Mouse (Mus musculus) stomach, postnatal 0 days (tissue): Measurements from ENCODE around the gene Acoxl.

ENCODE experiments used
- CTCF ChIP-seq: IDR thresholded peaks from 2 replicates; pipeline ENCODE4 v1.5.1; 2016; ENCODE audit warnings: antibody characterized with exemption, low read depth, mild to moderate bottlenecking, moderate library complexity
- EP300 ChIP-seq: optimal IDR thresholded peaks from 2 replicates; pipeline ENCODE3; 2016; ENCODE audit warnings: antibody characterized with exemption

DNA sequence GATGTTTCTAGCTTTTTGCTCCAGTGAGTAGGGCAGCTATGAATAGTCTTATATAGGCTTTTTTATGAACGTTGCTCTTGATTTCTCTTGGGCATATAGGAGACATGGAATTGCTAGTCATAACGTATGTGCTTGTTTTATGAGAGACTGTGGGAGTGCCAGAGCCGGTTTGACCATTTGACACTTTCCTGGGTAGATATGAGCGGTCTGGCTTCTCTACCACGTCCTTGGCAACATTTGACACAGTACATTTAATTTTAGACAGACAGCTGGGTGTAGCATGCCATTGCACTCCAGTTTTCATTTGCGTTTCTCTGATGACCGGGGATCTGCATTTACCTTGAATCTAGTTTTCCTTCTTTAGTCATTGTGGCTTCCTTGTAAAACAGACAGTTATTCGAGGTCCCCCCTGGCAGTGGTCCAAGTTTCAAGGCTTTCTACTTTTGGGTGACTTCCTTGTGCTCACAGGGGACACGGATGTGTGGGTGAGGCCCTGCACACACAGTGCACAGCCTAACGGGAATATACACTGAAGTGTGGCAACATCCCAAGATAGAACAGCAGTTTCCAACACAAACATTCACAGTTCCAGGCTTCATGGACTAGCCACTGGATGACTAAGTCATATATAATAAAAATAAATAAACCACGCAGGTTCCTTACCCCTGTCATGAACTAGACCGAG is 202.5 kb downstream of the Acoxl start:
- TF ChIP-seq EP300 (no peak), CTCF (no peak)
